Mouse (Mus musculus): ENCODE measurements around the gene Car6. TPM values are rescaled to one million over a fixed set of nuclear protein-coding genes. Genes with fewer than 3 reads are reported as not detected.

Gene Car6
- polyA plus RNA-seq, 1 experiment from 2014 or later: not detected

DNA sequence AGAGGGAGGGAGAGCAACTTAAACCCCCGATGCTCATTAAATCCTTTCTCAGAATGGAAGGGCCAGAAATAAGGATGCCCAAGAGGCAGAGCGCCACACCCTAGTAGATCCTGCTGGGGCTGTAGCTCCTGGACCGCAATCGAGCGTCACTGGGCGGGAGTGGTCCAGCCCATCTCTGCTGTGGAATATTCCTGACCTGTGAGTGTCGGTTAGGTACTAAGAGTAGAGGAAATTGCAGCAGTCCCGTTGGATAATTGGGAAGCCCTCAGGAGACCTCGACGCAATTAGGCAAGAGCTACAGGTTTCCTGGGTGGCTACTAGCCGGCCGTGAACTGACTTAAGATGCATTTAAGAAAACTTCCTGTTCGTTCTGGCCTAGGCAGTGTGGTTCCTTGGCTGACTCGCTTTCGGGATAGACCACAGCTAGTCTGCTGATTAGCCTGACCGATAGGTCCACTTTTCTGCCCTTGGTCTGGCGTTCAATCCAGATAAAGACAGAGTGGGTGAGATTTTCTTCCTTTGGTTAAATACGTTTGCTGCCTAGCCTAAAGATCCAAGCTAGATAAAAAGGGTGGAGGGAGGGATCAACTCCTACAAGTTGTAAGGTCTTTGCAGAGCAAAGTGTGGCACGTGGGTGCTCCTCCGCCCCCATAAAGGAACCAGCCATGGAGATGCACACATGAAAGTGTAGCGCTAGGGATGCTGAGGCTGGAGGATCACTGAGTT lies 36.7 kb upstream of the Car6 start:
- Histone ChIP-seq H3K9me3 (ENCODE audit: control insufficient read depth) (no peaks in the 10 kb centered on the region), H3K36me3 (ENCODE audit: control insufficient read depth, insufficient read depth) (peaks cover 23% of the 10 kb centered on the region), H3K27ac (ENCODE audit: low read depth, low read length) (peak overlapping the region; percentile 93), H3K4me3 (ENCODE audit: low read depth, low read length) (peak overlapping the region; percentile 80), H3K27me3 (replicated peaks; ENCODE audit: control insufficient read depth, insufficient read depth, low read length) (no peaks in the 10 kb centered on the region), H3K4me1 (replicated peaks; ENCODE audit: control insufficient read depth, insufficient read depth, low read length) (0 out of 2 replicates have a peak, but pooled peaks cover 8% of the 10 kb centered on the region), H3K9ac (ENCODE audit: low read depth, low read length) (peak overlapping the region; percentile 76), H3K4me2 (replicated peaks; ENCODE audit: low read depth) (peak overlapping the region; percentile 93)
- no peak for TF ChIP-seq CTCF (IDR thresholded peaks at IDR 0.05; ENCODE audit: low read depth)
- no peak for ATAC-seq
- 0% methylated on average over 21 of the region's 21 CpGs for WGBS

DNA sequence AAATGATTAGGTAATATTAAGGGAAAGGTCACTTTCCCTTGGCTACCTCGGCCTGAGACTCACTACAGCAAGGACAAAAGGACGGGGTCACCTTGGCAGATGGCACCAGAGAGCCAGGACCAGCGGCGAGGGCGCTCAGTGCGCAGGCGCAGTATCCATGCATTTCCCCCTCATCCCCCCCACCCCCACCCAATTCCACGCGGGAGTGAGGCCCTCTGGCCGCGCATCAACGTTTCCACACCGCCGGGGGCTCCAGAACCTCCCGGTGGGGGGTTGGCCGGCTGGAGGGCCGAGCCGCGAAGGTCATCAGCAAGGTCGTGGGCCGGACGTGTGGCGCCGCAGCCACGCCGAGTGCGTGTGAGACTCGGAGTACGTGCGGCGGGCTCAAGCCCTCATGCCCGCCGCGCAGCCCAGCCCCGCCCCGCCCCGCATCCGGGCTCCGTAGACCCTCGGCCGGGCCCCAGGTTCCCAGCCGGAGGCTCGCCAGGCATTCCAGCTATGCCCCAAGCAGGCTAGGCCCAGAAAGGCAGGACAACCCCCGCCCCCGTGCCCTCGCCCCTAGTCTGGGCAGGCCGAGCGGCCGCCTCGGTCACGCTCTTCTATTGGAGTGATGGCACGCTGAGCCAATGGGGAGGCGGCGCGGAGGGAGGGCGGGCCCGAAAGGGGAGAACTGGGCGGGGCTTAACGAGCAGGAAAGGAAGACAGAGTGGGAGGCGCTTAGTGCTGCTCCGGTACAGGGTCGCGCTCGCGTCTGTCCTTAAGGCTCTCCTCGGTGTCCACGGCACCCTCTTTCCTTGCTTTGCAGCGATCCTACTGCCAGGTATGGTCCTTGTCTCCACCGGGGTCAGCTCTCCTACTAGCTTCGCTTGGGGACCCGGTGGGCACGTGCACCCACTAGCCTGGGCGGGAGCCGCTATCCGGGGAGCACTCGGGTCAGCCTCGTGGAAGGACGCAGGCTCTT lies 35.7 kb upstream of the Car6 start, which contains the start of gene Eno1:
Gene Eno1 (plus strand): TSS at position 201 of the 961 bp plus-strand sequence.
- Histone ChIP-seq H3K4me3 (ENCODE audit: low read depth, low read length) (peak within 1 kb of the TSS; percentile 80), H3K4me2 (replicated peaks; ENCODE audit: low read depth) (peak within 1 kb of the TSS; percentile 93), H3K27me3 (replicated peaks; ENCODE audit: control insufficient read depth, insufficient read depth, low read length) (no peaks in the 10 kb centered on the region), H3K4me1 (replicated peaks; ENCODE audit: control insufficient read depth, insufficient read depth, low read length) (0 out of 2 replicates have a peak, but pooled peaks cover 8% of the 10 kb centered on the region), H3K36me3 (ENCODE audit: control insufficient read depth, insufficient read depth) (peaks cover 14% of the 10 kb centered on the region), H3K27ac (ENCODE audit: low read depth, low read length) (peak within 1 kb of the TSS; percentile 93), H3K9me3 (ENCODE audit: control insufficient read depth) (no peaks in the 10 kb centered on the region), H3K9ac (ENCODE audit: low read depth, low read length) (peak within 1 kb of the TSS; percentile 76)
- TF ChIP-seq CTCF (IDR thresholded peaks at IDR 0.05; ENCODE audit: low read depth): peak; percentile 33
- WGBS: under 1% methylated on average over 78 of the region's 78 CpGs
- ATAC-seq: peak; percentile 95

DNA sequence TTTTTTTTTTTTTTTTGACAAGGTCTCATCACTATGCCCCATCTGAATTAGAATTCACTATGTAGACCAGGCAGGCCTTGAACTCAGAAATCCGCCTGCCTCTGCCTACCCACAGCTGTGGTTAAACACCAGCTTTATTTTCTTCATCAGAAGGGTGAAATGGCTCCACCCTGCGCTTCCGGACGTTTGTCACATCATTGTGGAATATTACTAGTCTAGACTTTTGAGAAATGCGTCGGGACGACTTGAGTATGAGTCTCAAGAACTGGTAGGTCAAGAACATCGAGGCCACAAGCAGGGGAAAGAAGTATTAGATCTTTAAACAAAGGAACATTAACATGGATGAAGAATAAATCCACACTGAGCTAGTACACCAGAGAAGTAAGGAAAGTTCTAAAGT lies 34.9 kb upstream of the Car6 start:
- Histone ChIP-seq H3K36me3 (ENCODE audit: control insufficient read depth, insufficient read depth) (peaks cover 6% of the 10 kb centered on the region), H3K27ac (ENCODE audit: low read depth, low read length) (peak overlapping the region; percentile 93), H3K4me3 (ENCODE audit: low read depth, low read length) (peak overlapping the region; percentile 80), H3K4me2 (replicated peaks; ENCODE audit: low read depth) (peak overlapping the region; percentile 93), H3K9me3 (ENCODE audit: control insufficient read depth) (no peaks in the 10 kb centered on the region), H3K4me1 (replicated peaks; ENCODE audit: control insufficient read depth, insufficient read depth, low read length) (0 out of 2 replicates have a peak, but pooled peaks cover 8% of the 10 kb centered on the region), H3K9ac (ENCODE audit: low read depth, low read length) (peak overlapping the region; percentile 76; the same call in 1 of the 2 replicates), H3K27me3 (replicated peaks; ENCODE audit: control insufficient read depth, insufficient read depth, low read length) (no peaks in the 10 kb centered on the region)
- ATAC-seq: no peak
- TF ChIP-seq CTCF (IDR thresholded peaks at IDR 0.05; ENCODE audit: low read depth): no peak
- 75% methylated on average over 8 of the region's 8 CpGs for WGBS

DNA sequence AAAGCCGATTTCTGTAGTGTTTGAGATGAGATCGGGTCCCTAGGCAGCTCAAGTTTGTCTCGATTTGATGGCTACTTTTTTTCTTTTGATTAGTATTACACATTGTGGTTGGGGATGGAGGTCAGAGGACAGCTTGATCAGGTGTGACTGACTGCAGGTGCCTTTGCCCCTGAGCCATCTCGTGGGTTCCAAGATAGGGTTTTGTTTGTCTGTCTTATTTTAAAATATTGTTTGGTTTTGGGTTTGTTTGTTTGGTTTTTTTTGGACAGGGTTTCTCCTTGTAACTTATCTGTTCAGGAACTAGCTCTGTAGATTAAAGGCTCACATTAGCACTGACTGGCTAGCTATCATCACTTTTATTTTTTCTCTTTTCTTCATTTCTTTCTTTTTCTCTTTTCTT lies 34.5 kb upstream of the Car6 start:
- no peak for ATAC-seq
- Histone ChIP-seq H3K4me1 (replicated peaks; ENCODE audit: control insufficient read depth, insufficient read depth, low read length) (0 out of 2 replicates have a peak, but pooled peaks cover 8% of the 10 kb centered on the region), H3K27ac (ENCODE audit: low read depth, low read length) (no peak overlapping the region), H3K9me3 (ENCODE audit: control insufficient read depth) (no peaks in the 10 kb centered on the region), H3K4me2 (replicated peaks; ENCODE audit: low read depth) (no peak overlapping the region), H3K36me3 (ENCODE audit: control insufficient read depth, insufficient read depth) (0 out of 2 replicates have a peak, but pooled peaks cover 3% of the 10 kb centered on the region), H3K27me3 (replicated peaks; ENCODE audit: control insufficient read depth, insufficient read depth, low read length) (no peaks in the 10 kb centered on the region), H3K4me3 (ENCODE audit: low read depth, low read length) (no peak overlapping the region), H3K9ac (ENCODE audit: low read depth, low read length) (no peak overlapping the region)
- WGBS: 84% methylated on average over 4 of the region's 4 CpGs
- no peak for TF ChIP-seq CTCF (IDR thresholded peaks at IDR 0.05; ENCODE audit: low read depth)

DNA sequence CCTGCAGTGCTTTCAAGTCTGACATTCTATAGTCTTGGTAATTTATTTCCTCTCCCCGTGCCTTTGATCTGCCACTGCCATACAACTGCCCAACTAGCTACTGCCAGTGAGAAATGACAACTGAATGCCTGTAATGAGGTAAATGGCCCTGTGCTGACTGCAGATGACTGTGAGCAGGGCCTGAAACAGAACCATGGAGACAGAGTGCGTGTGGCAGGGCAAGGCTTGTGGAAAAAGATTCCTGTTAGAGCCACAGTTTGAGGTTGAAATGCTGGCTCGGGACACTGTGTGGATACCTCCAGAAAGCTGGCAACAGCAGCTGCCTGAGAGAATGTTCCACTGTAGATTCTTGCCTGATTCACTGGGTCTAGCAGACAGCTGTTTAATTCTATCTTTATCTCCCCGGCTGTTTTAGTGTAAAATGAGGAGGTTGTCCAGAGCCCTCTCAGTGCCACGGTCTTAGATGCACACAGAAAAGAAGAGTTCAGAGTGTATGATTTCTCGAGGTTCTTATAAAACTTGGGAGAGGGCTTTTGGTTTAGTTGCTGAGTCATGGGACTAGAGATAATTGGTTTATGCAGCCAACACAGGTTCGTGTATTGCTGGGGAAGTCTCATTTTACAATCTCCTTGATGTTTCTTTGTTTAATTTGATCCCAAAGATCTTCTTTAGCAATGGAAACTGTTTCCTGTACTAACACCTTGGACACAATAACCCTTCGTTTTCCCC lies 33.6 kb upstream of the Car6 start:
- Histone ChIP-seq H3K4me1 (replicated peaks; ENCODE audit: control insufficient read depth, insufficient read depth, low read length) (0 out of 2 replicates have a peak, but pooled peaks cover 8% of the 10 kb centered on the region), H3K27ac (ENCODE audit: low read depth, low read length) (no peak overlapping the region), H3K4me3 (ENCODE audit: low read depth, low read length) (no peak overlapping the region), H3K9ac (ENCODE audit: low read depth, low read length) (no peak overlapping the region), H3K4me2 (replicated peaks; ENCODE audit: low read depth) (no peak overlapping the region), H3K9me3 (ENCODE audit: control insufficient read depth) (no peaks in the 10 kb centered on the region), H3K36me3 (ENCODE audit: control insufficient read depth, insufficient read depth) (no peaks in the 10 kb centered on the region), H3K27me3 (replicated peaks; ENCODE audit: control insufficient read depth, insufficient read depth, low read length) (no peaks in the 10 kb centered on the region)
- ATAC-seq: no peak
- no peak for TF ChIP-seq CTCF (IDR thresholded peaks at IDR 0.05; ENCODE audit: low read depth)
- WGBS: 55% methylated on average over 8 of the region's 8 CpGs
